Mouse (Mus musculus): ENCODE data around the gene Inca1.

Inca1 gene

GRCm38 (mm10) chr11:70669582-70670345 is 30.2 kb downstream of the Inca1 start:
- peak; percentile 85 for DNase-seq (ENCODE audit: low read depth, low spot score)

- DNase-seq (ENCODE audit: low read depth, low spot score): peak; percentile 98
Measured at GRCm38 (mm10) chr11:70668771-70669505, 31.0 kb downstream of the Inca1 start, which contains the start of gene Spag7. TSS of gene Spag7 (minus strand) at chr11:70669416.

- peak; percentile 99 for DNase-seq (ENCODE audit: low read depth, low spot score)
Measured at GRCm38 (mm10) chr11:70668335-70668770, 31.6 kb downstream of the Inca1 start.

- DNase-seq (ENCODE audit: low read depth, low spot score): no peak
Measured at GRCm38 (mm10) chr11:70667271-70668150, 32.4 kb downstream of the Inca1 start.

GRCm38 (mm10) chr11:70666687-70667086 is 33.3 kb downstream of the Inca1 start:
- DNase-seq (ENCODE audit: low read depth, low spot score): no peak

GRCm38 (mm10) chr11:70664741-70665140 is 35.2 kb downstream of the Inca1 start:
- no peak for DNase-seq (ENCODE audit: low read depth, low spot score)

- DNase-seq (ENCODE audit: low read depth, low spot score): no peak
Measured at GRCm38 (mm10) chr11:70663957-70664356, 36.0 kb downstream of the Inca1 start.

GRCm38 (mm10) chr11:70663101-70663500 is 36.9 kb downstream of the Inca1 start:
- no peak for DNase-seq (ENCODE audit: low read depth, low spot score)

GRCm38 (mm10) chr11:70660571-70660970 is 39.4 kb downstream of the Inca1 start:
- no peak for DNase-seq (ENCODE audit: low read depth, low spot score)

GRCm38 (mm10) chr11:70658942-70659341 is 41.0 kb downstream of the Inca1 start:
- DNase-seq (ENCODE audit: low read depth, low spot score): no peak

- DNase-seq (ENCODE audit: low read depth, low spot score): no peak
Measured at GRCm38 (mm10) chr11:70658521-70658920, 41.4 kb downstream of the Inca1 start.

GRCm38 (mm10) chr11:70657991-70658390 is 42.0 kb downstream of the Inca1 start:
- DNase-seq (ENCODE audit: low read depth, low spot score): no peak

- DNase-seq (ENCODE audit: low read depth, low spot score): no peak
Measured at GRCm38 (mm10) chr11:70657573-70657972, 42.4 kb downstream of the Inca1 start.

- no peak for DNase-seq (ENCODE audit: low read depth, low spot score)
Measured at GRCm38 (mm10) chr11:70656964-70657363, 43.0 kb downstream of the Inca1 start, which contains the start of gene Eno3. TSS of gene Eno3 (plus strand) at chr11:70657202.

- no peak for DNase-seq (ENCODE audit: low read depth, low spot score)
Measured at GRCm38 (mm10) chr11:70656456-70656927, 43.5 kb downstream of the Inca1 start.

- DNase-seq (ENCODE audit: low read depth, low spot score): peak; percentile 57
Measured at GRCm38 (mm10) chr11:70655571-70656455, 44.1 kb downstream of the Inca1 start.

- DNase-seq (ENCODE audit: low read depth, low spot score): peak; percentile 61
Measured at GRCm38 (mm10) chr11:70654923-70655570, 44.9 kb downstream of the Inca1 start.

GRCm38 (mm10) chr11:70654198-70654922 is 45.6 kb downstream of the Inca1 start, which contains the start of gene Pfn1:
TSS of gene Pfn1 (minus strand) at chr11:70654644.
- DNase-seq (ENCODE audit: low read depth, low spot score): peak; percentile 43

Measured in WW6 (cell line).